Comparison of ENCODE assay signal across 11 mouse cellular contexts in the genomic region with DNA sequence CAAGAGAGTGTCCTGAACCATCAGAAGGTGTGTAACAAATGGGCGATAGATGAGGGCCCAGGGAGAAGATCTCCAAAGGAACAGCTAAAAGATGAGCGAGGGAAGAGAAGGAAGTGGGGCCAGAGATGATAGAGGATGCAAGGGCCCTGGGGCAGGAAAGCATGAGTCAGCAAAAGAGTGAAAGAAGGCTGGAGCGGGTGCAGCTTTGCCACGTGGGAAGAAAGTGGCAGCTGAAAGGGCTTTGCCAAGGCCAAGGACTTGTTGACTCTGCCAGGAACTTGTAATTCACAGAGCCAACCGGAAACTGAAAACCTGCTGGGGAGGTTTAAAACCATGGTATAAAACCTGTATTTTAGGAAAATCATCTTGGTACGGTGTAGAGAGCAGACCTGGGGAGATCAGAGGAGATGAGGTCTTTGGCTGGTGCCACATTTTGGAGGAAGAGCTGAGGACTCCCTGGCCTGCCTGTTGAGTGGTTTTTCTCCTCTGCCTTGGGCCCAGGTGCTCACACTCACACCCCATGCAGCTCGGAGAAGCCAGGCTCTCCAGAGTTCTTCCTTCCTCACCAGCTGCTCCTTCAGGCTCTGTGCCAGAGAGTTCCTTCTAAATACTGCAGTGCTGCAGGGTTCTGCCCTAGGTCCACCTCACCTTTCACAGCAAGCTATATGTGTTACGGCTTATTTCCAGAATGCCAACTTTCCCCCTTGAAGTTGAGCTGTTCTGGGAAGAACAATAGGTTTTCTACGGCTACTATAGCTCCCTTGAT. TPM values are rescaled to one million over a fixed set of nuclear protein-coding genes. Genes with fewer than 3 reads are reported as not detected.
DNase-seq lines count a peak whose midpoint lies in the region; ATAC-seq and TF ChIP-seq lines count a peak whose summit lies in the region.
"Had no signal": no experiment of that assay in that cellular context is flagged by ENCODE, and none has a peak within 500 bp of the region (broad histone marks: within the 10 kb centered on the region; RNA-seq: fewer than 3 reads in every experiment).

No protein-coding gene starts in this region.

- H3K36me3 ChIP-seq in heart, embryonic 10.5 days = peaks cover 83% of the 10 kb centered on the region
- H3K36me3 ChIP-seq in limb, embryonic 14.5 days (ENCODE audit: control insufficient read depth, insufficient read depth, low read length) = peaks cover 67% of the 10 kb centered on the region
- peaks cover 57% of the 10 kb centered on the region for H3K36me3 ChIP-seq in liver, embryonic 12.5 days

- intact Hi-C loops in heart, postnatal 36 days (cut with DNase I) = no loop called here

- H3K9ac ChIP-seq in limb, embryonic 14.5 days (ENCODE audit: low read depth, low read length, severe bottlenecking) = no peak overlapping the region
- no peak overlapping the region for H3K9ac ChIP-seq in liver, embryonic 12.5 days
- H3K9ac ChIP-seq: hindbrain, embryonic 12.5 days had no signal

- no peak overlapping the region for H3K4me3 ChIP-seq in heart, embryonic 10.5 days
- no peak overlapping the region for H3K4me3 ChIP-seq in cerebellum, adult 2 months (replicated peaks; ENCODE audit: insufficient read depth, low read depth, low read length)
- no peak overlapping the region for H3K4me3 ChIP-seq in limb, embryonic 14.5 days (replicated peaks; ENCODE audit: low read length)
- H3K4me3 ChIP-seq in liver, embryonic 12.5 days = no peak overlapping the region
- H3K4me3 ChIP-seq: hindbrain, embryonic 12.5 days had no signal

- no peak for TF ChIP-seq POLR2A in cerebellum, adult 2 months (IDR thresholded peaks at IDR 0.05; ENCODE audit: borderline replicate concordance, insufficient read depth, low read length)
- TF ChIP-seq POLR2A in limb, embryonic 14.5 days (IDR thresholded peaks at IDR 0.05; ENCODE audit: borderline replicate concordance, extremely low read depth, insufficient read depth, insufficient read length) = no peak

- no peak for ATAC-seq in limb, embryonic 14.5 days (ENCODE audit: low FRiP score, low read depth)
- no peak for ATAC-seq in liver, embryonic 12.5 days
- ATAC-seq: Patski had no signal

- H3K4me2 ChIP-seq in limb, embryonic 14.5 days (replicated peaks; ENCODE audit: low read depth, low read length, severe bottlenecking) = no peak overlapping the region
- H3K4me2 ChIP-seq in liver, embryonic 12.5 days = no peak overlapping the region
- H3K4me2 ChIP-seq: hindbrain, embryonic 12.5 days had no signal

- no peak for TF ChIP-seq CTCF in cerebellum, adult 2 months (IDR thresholded peaks at IDR 0.05; ENCODE audit: borderline replicate concordance, insufficient read depth, low read depth, low read length)

- no peaks in the 10 kb centered on the region for H3K9me3 ChIP-seq in heart, embryonic 10.5 days
- H3K9me3 ChIP-seq in limb, embryonic 14.5 days (ENCODE audit: control insufficient read depth, low read length) = no peaks in the 10 kb centered on the region
- no peaks in the 10 kb centered on the region for H3K9me3 ChIP-seq in liver, embryonic 12.5 days (replicated peaks)
- H3K9me3 ChIP-seq: hindbrain, embryonic 12.5 days had no signal

- H3K4me1 ChIP-seq in heart, embryonic 10.5 days = peaks cover 3% of the 10 kb centered on the region; the same call in 1 of the 2 replicates
- H3K4me1 ChIP-seq in cerebellum, adult 2 months (ENCODE audit: control insufficient read depth, insufficient read depth, low read length) = peaks cover 43% of the 10 kb centered on the region
- H3K4me1 ChIP-seq in limb, embryonic 14.5 days (ENCODE audit: control insufficient read depth, insufficient read depth, low read length) = peaks cover 12% of the 10 kb centered on the region; the same call in 1 of the 2 replicates
- H3K4me1 ChIP-seq in liver, embryonic 12.5 days = no peaks in the 10 kb centered on the region
- H3K4me1 ChIP-seq: hindbrain, embryonic 12.5 days had no signal

- peaks cover 23% of the 10 kb centered on the region for H3K27me3 ChIP-seq in heart, embryonic 10.5 days (ENCODE audit: insufficient read depth, poor library complexity, severe bottlenecking)
- H3K27me3 ChIP-seq in cerebellum, adult 2 months (ENCODE audit: control insufficient read depth, insufficient read depth, low read length) = no peaks in the 10 kb centered on the region
- no peaks in the 10 kb centered on the region for H3K27me3 ChIP-seq in limb, embryonic 14.5 days (ENCODE audit: control insufficient read depth, insufficient read depth, low read length)
- H3K27me3 ChIP-seq in liver, embryonic 12.5 days (replicated peaks) = no peaks in the 10 kb centered on the region
- H3K27me3 ChIP-seq: hindbrain, embryonic 12.5 days; Patski had no signal

- DNase-seq in heart, embryonic 10.5 days (ENCODE audit: low spot score) = peak; percentile 65
- DNase-seq in heart, postnatal 36 days = no peak
- peak; percentile 68 for DNase-seq in adrenal gland, adult 8-10 months
- DNase-seq in cerebellum, adult 2 months = peak; percentile 68 to 79
- DNase-seq in limb, embryonic 14.5 days (ENCODE audit: low spot score) = no peak
- no peak for DNase-seq in frontal cortex, postnatal 25 days (ENCODE audit: low spot score in 2 of 2)
- DNase-seq: gastrocnemius, postnatal 10 days; midbrain, embryonic 14.5 days had no signal

- 70% methylated on average over 9 of the region's 9 CpGs for WGBS in heart, embryonic 10.5 days
- 24% methylated on average over 9 of the region's 9 CpGs for WGBS in cerebellum, adult 2 months
- 65% methylated on average over 9 of the region's 9 CpGs for WGBS in limb, embryonic 14.5 days
- 45% methylated on average over 9 of the region's 9 CpGs for WGBS in liver, embryonic 12.5 days (ENCODE audit: insufficient replicate concordance)

- no peak overlapping the region for H3K27ac ChIP-seq in heart, embryonic 10.5 days
- H3K27ac ChIP-seq in cerebellum, adult 2 months (ENCODE audit: insufficient read depth, low read length) = no peak overlapping the region
- peak overlapping the region; percentile 9; the same call in 1 of the 2 replicates for H3K27ac ChIP-seq in limb, embryonic 14.5 days (replicated peaks; ENCODE audit: low read depth, low read length)
- H3K27ac ChIP-seq in liver, embryonic 12.5 days = no peak overlapping the region
- H3K27ac ChIP-seq: hindbrain, embryonic 12.5 days had no signal

RNA-seq across cellular contexts. Expression of gene Csf1, which starts 9.3 kb away (rescaled TPM):
- 10.4 and 11.3 TPM in 2 replicates for polyA plus RNA-seq in heart, embryonic 10.5 days (2016; fragmentation: Nextera tagmentation; extraction: Ambion mirVana)
- 10 to 100 TPM; 34.4 to 49.5 TPM for total RNA-seq in heart, postnatal 36 days (2021)
- total RNA-seq in adrenal gland, adult 8-10 months (2022) = 10 to 100 TPM; 14.8 to 29.7 (median 23.0) TPM
- polyA plus RNA-seq in cerebellum, adult 2 months (2012; rRNA removed) = 18.3 and 20.9 TPM in 2 replicates
- polyA plus RNA-seq in limb, embryonic 14.5 days (2012; rRNA removed) = 14.9 and 16.3 TPM in 2 replicates
- 12.7 and 13.6 TPM in 2 replicates for polyA plus RNA-seq in limb, embryonic 14.5 days (2014; fragmentation: Nextera tagmentation; extraction: Ambion mirVana)
- 8.7 and 8.8 TPM in 2 replicates for polyA plus RNA-seq in liver, embryonic 12.5 days (2016; fragmentation: Nextera tagmentation; extraction: Ambion mirVana)

RNA-seq across cellular contexts. Expression of gene Ahcyl1, which starts 54.6 kb away (rescaled TPM):
- 62.2 and 71.8 TPM in 2 replicates for polyA plus RNA-seq in heart, embryonic 10.5 days (2016; fragmentation: Nextera tagmentation; extraction: Ambion mirVana)
- 10 to 100 TPM; 77.8 to 80.6 TPM for total RNA-seq in heart, postnatal 36 days (2021)
- 100 to 1,000 TPM; 213 to 241 (median 234) TPM for total RNA-seq in adrenal gland, adult 8-10 months (2022)
- polyA plus RNA-seq in cerebellum, adult 2 months (2012; rRNA removed) = 386 and 408 TPM in 2 replicates
- polyA plus RNA-seq in limb, embryonic 14.5 days (2012; rRNA removed) = 142 and 143 TPM in 2 replicates
- polyA plus RNA-seq in limb, embryonic 14.5 days (2014; fragmentation: Nextera tagmentation; extraction: Ambion mirVana) = 97.1 and 110 TPM in 2 replicates
- 53.7 and 54.0 TPM in 2 replicates for polyA plus RNA-seq in liver, embryonic 12.5 days (2016; fragmentation: Nextera tagmentation; extraction: Ambion mirVana)

Comparison
In these comparisons a context has a peak if more than half of its experiments do, and no peak if none do; other contexts are left out.
1. DNase-seq: peak in heart, embryonic 10.5 days (single experiment), adrenal gland, adult 8-10 months (single experiment) and cerebellum, adult 2 months (2 of 2); none in heart, postnatal 36 days (0 of 2), limb, embryonic 14.5 days (single experiment) and frontal cortex, postnatal 25 days (0 of 2).